Mouse (Mus musculus): Measurements from ENCODE around the gene Apobec3.
A peak's percentile ranks its signal among the peaks of the same experiment; 100 is the strongest.
"Not testable (repeated sequence)": the region's sequence is repeated elsewhere in the genome, so short reads cannot be mapped to it uniquely, and the experiment has no call there.

Apobec3 gene

GRCm38 (mm10) chr15:79928316-79928715 is 36.9 kb downstream of the Apobec3 start:
- no peak for DNase-seq (ENCODE audit: low read depth)

GRCm38 (mm10) chr15:79928736-79929135 is 37.3 kb downstream of the Apobec3 start:
- DNase-seq (ENCODE audit: low read depth) = no peak

GRCm38 (mm10) chr15:79929734-79930133 is 38.3 kb downstream of the Apobec3 start:
- DNase-seq (ENCODE audit: low read depth) = no peak

GRCm38 (mm10) chr15:79931496-79932141 is 40.2 kb downstream of the Apobec3 start:
- peak; percentile 77 for DNase-seq (ENCODE audit: low read depth)

GRCm38 (mm10) chr15:79932323-79932987 is 41.0 kb downstream of the Apobec3 start:
- DNase-seq (ENCODE audit: low read depth) = peak; percentile 96

- DNase-seq (ENCODE audit: low read depth) = peak; percentile 65
Measured at GRCm38 (mm10) chr15:79933052-79933669, 41.7 kb downstream of the Apobec3 start.

- peak; percentile 71 for DNase-seq (ENCODE audit: low read depth)
Measured at GRCm38 (mm10) chr15:79933670-79934514, 42.4 kb downstream of the Apobec3 start.

GRCm38 (mm10) chr15:79934776-79935175 is 43.3 kb downstream of the Apobec3 start:
- peak; percentile 75 for DNase-seq (ENCODE audit: low read depth)

- peak; percentile 18 for DNase-seq (ENCODE audit: low read depth)
Measured at GRCm38 (mm10) chr15:79935654-79936373, 44.4 kb downstream of the Apobec3 start.

- DNase-seq (ENCODE audit: low read depth) = no peak
Measured at GRCm38 (mm10) chr15:79936374-79936751, 44.9 kb downstream of the Apobec3 start.

- no peak for DNase-seq (ENCODE audit: low read depth)
Measured at GRCm38 (mm10) chr15:79939020-79939419, 47.6 kb downstream of the Apobec3 start.

- DNase-seq (ENCODE audit: low read depth) = not testable (repeated sequence)
Measured at GRCm38 (mm10) chr15:79939501-79939900, 48.0 kb downstream of the Apobec3 start.

GRCm38 (mm10) chr15:79939913-79940312 is 48.5 kb downstream of the Apobec3 start:
- no peak for DNase-seq (ENCODE audit: low read depth)

- peak; percentile 84 for DNase-seq (ENCODE audit: low read depth)
Measured at GRCm38 (mm10) chr15:79940932-79941331, 49.5 kb downstream of the Apobec3 start.

GRCm38 (mm10) chr15:79942541-79942940 is 51.1 kb downstream of the Apobec3 start:
- no peak for DNase-seq (ENCODE audit: low read depth)

- DNase-seq (ENCODE audit: low read depth) = no peak
Measured at GRCm38 (mm10) chr15:79943584-79943983, 52.1 kb downstream of the Apobec3 start.

GRCm38 (mm10) chr15:79944948-79945347 is 53.5 kb downstream of the Apobec3 start:
- no peak for DNase-seq (ENCODE audit: low read depth)

GRCm38 (mm10) chr15:79946022-79946421 is 54.6 kb downstream of the Apobec3 start:
- DNase-seq (ENCODE audit: low read depth) = peak; percentile 93

- DNase-seq (ENCODE audit: low read depth) = peak; percentile 69
Measured at GRCm38 (mm10) chr15:79946790-79947189, 55.3 kb downstream of the Apobec3 start.

GRCm38 (mm10) chr15:79947681-79948080 is 56.2 kb downstream of the Apobec3 start:
- DNase-seq (ENCODE audit: low read depth) = peak; percentile 52

GRCm38 (mm10) chr15:79950250-79951025 is 59.0 kb downstream of the Apobec3 start:
- DNase-seq (ENCODE audit: low read depth) = peak; percentile 86

Data from induced T-regulatory cell, adult 2 months (primary cell).